Mouse (Mus musculus): ENCODE data around the gene Bod1l. TPM values are rescaled to one million over a fixed set of nuclear protein-coding genes. Genes with fewer than 3 reads are reported as not detected.
A peak's percentile ranks its signal among the peaks of the same experiment; 100 is the strongest.

The Bod1l gene
- total RNA-seq, 2 experiments from 2014 or later, result 12.6 to 13.6 TPM

DNA sequence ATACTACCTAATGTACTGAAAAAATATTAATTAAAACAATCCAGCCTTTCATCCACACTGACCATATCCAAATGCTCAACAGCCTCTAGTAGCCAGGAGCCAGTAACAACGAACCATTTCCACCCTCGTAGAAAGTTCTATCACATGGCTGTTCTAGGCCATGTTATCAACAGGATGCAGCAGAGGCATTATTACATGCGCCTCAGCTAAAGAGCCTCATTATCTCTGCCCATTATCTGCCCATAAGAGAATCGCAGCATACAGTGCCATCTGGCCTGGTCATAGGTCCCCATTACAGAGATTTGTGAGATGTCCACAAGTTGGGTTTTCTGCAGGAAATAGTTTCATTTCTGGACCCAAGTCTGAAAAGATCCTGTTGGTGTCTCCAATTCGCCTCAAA lies 37.9 kb downstream of the Bod1l start:
- intact Hi-C loops (cut with DNase I; ENCODE audit: low total_unique reads), result no loop called here
- no peak for DNase-seq

DNA sequence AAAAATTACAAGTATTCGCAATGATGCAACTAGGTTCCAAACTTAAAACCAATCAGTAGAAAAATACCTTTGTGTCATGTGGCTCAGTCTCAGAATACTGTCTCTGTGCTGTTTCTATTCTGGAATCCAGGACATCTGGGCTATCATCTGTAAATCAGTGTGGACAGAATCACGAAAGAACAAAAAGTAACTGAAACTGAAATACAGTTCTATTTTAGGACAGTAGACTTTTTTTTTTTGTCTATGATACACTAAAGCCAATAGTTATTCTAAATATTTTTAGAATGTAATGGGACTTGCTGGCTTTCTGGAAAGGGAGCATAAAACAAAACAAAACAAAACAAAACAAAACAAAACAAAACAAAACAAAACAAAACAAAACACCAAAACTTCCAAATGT lies 39.0 kb downstream of the Bod1l start:
- intact Hi-C loops (cut with DNase I; ENCODE audit: low total_unique reads), result no loop called here
- DNase-seq, result no peak

GRCm38 (mm10) chr5:41804643-41805042 lies 39.5 kb downstream of the Bod1l start:
- intact Hi-C loops (cut with DNase I; ENCODE audit: low total_unique reads), result no loop called here

DNA sequence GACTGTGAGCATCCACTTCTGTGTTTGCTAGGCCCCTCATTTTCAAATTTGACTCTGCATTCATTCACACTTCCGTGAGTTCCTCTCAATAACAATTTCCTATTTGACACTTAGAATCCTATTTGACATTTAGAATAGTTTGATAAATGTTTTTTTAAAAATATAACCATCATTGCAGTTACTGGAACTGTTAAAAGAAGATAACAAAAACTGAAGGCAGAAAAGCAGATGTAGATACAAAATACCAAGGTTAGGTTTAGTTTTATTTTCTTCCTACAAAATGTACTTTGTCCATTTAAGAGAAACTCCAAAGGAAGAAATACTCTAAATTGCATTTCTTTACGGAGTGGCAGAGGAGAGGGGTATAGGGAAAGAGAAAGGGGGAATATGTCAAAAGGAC lies 42.5 kb downstream of the Bod1l start:
- intact Hi-C loops (cut with DNase I; ENCODE audit: low total_unique reads), result no loop called here
- DNase-seq, result no peak

More at GRCm38 (mm10) chr5:41804643-41805042, 39.5 kb downstream of the Bod1l start:
- DNase-seq, result no peak

DNA sequence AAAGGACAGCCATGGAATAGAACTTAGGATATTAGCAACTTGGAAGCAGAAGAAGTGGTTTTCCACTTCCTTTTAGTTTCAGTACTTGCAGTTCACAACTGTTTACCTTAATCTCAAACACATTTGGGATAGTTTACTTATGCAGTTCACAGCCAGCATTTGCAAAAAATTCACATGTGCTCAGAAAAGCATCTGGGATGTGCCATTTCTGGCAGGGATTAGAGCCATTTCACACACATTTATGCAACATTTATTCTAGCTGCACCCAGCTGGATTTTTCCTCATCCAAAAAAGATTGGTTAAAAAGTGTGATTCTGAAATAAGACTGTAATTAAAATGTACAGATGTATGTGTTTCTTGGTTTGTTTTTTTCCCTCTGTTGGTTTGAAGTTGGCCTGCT lies 49.7 kb downstream of the Bod1l start:
- DNase-seq, result no peak
- intact Hi-C loops (cut with DNase I; ENCODE audit: low total_unique reads), result no loop called here

DNA sequence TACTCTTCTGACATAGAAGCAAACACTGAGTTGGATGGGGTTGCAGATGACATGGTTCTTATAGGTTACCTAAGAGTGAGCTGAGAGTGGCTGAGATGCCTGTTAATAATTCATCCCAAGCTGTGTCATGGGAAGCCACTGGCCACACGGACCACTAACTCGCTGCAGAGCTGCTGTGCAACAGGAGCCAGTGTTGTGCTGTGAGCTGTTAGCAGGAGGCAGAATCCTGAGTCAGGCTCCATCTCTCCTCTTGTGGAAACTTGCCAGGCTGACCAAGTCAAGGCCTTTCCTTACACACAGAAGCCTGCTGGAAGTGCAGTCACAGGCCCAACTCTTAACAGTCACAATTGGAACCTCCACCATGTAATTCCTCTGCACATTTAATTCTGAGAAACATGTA lies 53.6 kb downstream of the Bod1l start:
- no peak for DNase-seq

DNA sequence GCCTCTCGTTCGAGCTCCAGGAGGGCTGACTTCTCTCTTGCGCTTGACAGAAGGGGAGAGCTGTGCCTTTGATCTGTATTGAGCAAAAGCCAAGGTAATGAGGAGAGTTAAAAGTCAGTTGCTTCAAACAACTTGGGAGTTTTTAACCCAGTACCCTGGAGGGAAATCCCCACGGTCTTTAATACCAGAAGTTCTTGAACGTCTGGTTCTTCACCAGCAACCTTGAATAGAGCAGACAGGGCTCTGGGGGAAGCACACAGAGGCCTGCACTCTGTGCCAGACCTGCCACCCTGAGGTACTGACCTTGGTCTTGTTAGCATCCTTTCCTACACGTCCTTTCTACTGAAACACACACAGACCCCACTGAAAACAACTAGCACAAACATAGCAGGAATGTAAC lies 55.2 kb downstream of the Bod1l start:
- no peak for DNase-seq
- intact Hi-C loops (cut with DNase I; ENCODE audit: low total_unique reads), result no loop called here

More for the DNA sequence above, 53.6 kb downstream of the Bod1l start:
- intact Hi-C loops (cut with DNase I; ENCODE audit: low total_unique reads), result no loop called here

- DNase-seq, result no peak
Observed at GRCm38 (mm10) chr5:41781890-41782289, 62.2 kb downstream of the Bod1l start.

GRCm38 (mm10) chr5:41780026-41780425 lies 64.1 kb downstream of the Bod1l start:
- intact Hi-C loops (cut with DNase I; ENCODE audit: low total_unique reads), result no loop called here
- DNase-seq, result peak; percentile 6

More at GRCm38 (mm10) chr5:41781890-41782289, 62.2 kb downstream of the Bod1l start:
- intact Hi-C loops (cut with DNase I; ENCODE audit: low total_unique reads), result no loop called here

DNA sequence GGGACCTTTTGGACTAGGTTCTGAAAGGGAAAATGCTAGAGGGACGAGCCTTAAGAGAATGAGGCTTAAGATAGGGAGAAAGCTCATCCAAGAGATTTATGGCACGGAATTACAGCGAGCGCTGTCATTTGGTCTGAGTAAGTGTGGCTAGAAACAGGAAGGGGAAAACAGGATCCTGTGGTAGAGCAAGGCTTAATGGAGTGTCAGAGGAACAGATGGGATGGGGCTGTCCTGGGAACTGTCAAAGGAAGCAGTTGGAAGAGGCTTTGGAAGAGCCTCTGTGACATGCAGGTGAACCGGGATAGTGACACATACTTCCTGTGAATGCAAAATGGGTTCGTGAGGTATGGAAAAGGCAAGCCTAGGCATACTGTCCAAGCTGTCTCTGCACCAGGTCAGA lies 68.4 kb downstream of the Bod1l start:
- intact Hi-C loops (cut with DNase I; ENCODE audit: low total_unique reads), result no loop called here
- DNase-seq, result no peak

DNA sequence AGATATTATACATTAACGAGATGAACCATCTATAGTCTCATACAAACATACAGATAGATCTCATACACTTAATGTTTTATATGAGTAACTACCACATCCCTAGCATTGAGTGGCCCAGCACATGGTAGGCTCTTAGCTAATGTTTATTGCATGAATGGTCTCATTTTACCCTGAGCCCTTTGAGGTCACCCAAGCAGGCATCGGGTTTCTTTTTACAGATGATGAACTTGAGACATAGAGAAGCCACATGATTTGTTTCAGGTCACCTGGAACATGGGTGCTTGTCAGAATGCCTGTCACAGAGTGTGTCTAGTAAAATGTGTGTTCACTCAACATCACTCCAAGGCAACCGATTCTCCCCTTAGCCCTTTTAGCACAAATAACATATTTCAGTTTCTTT lies 68.8 kb downstream of the Bod1l start:
- DNase-seq, result no peak
- intact Hi-C loops (cut with DNase I; ENCODE audit: low total_unique reads), result no loop called here

- intact Hi-C loops (cut with DNase I; ENCODE audit: low total_unique reads), result loop anchor here (5.0 kb wide), 2 partner anchors 641 to 716 kb away; no protein-coding TSS in a partner anchor
- peak; percentile 79 for DNase-seq
Observed at GRCm38 (mm10) chr5:41768382-41769040, 75.6 kb downstream of the Bod1l start.

DNA sequence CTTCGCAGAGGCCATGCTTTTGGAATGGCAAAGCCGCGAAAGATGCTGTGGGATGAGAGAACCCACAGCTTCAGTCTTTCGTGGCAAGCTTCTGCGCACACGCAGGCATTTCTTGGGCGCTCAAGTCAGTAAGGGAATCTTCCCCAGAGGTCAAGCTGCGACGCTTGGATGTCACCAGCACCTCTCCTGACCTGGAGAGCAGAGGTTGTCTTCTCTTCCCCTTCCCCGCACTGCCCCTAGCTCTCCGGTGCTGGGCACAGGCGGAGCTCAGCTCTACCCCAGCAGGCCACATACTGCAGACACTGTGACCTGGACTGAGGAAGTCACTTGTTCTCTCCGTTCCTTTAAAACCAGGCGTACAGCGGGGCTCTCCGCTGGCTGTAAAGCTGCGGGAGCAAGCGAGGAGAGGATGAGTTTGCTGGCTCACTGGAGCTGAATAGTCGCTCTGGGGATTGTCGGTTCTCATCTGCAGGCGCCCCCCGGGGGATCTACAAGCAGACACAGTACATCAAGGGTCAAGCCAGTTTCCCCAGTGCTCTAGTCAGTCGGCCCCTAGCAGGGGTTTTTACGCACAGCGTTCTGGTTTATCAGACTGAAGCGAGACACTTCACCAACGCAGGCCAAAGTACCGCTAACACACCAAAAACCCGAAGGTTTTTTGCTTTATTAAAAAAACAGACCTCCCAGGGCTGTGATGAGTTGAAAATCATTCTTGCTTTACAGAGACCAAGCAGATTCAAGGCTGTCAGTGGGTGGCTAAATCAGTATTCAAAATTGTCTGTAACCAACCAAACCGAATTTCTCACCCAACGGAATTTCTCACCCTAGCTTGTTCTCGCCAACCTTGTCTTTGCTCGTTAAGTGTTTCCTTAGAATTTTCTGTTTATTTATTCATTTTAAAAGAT lies 76.6 kb downstream of the Bod1l start:
- DNase-seq, result no peak
- intact Hi-C loops (cut with DNase I; ENCODE audit: low total_unique reads), result loop anchor here (5.0 kb wide), 2 partner anchors 640 to 715 kb away; no protein-coding TSS in a partner anchor

DNA sequence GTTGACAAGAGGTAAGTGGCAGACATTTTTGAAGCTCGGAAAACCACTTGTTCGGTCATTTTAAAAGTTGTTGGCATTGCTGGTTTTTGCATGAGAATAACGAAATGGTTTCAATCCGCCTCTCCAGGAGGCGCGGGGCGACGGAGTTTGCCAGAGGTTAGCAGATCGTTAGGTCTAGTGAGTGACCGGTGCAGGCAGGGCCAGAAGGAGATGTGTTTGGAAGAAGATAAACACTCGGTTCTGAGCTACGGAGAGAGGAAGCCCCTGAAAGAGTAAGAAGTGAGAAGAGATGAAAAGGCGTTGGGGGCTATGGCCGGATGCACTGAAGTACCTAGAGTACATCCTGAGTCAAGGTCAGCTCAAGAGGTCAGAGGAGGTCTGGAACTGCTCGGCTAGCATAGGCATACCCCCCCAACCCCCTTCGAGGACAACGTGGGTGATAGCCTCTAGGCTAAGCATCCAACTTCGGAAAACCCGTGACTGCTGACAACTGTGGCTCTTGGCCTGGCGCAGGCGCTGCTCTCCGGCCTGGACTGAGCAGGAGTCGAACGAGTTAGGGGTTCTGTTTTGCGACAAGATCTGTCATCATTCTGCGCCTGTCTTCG lies 77.6 kb downstream of the Bod1l start:
- DNase-seq, result no peak
- intact Hi-C loops (cut with DNase I; ENCODE audit: low total_unique reads), result loop anchor here (5.0 kb wide), 2 partner anchors 639 to 714 kb away; no protein-coding TSS in a partner anchor

DNA sequence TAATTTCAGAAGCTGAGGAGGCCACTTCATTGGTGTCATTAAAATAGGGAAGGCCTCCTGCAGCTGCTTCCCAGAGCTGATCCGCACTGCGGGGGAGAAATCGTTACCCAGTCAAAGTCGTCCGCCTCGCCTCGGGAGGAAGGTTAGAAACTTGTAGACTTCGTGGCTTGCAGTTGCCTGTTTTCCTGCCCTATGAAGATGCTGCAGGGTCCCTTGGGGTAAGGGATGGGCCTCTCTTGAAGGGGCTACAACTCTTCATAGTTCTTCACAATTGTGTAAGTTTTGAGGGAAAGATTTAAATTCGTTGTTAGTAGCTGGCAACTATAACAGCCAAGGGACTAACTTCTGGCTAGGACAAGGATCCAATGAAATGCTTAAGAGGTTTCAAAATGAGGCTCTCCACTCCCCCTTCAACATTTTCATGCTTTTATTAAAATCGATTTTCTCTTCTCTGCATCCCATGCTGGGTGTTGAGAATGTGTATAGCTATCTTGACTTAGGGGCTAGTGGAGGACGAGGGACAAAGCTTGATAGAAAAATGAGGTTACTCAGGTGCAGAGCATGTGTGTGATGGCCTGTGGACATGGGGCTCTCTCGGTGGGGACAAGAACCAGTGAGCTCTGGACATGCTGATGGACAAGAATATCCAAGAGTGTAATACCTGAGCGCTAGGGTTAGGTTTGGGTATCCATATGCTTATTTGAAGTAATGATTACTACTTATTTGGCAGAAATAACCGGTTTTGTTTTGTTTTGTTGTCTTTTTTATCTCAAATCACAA lies 78.3 kb downstream of the Bod1l start:
- DNase-seq, result no peak
- intact Hi-C loops (cut with DNase I; ENCODE audit: low total_unique reads), result loop anchor here (5.0 kb wide), 2 partner anchors 639 to 714 kb away; no protein-coding TSS in a partner anchor

- intact Hi-C loops (cut with DNase I; ENCODE audit: low total_unique reads), result no loop called here
Observed at GRCm38 (mm10) chr5:41763731-41764721, 80.1 kb downstream of the Bod1l start, which contains the start of gene Nkx3-2. TSS of gene Nkx3-2 (minus strand) at chr5:41764501.

GRCm38 (mm10) chr5:41762947-41763730 lies 81.0 kb downstream of the Bod1l start:
- DNase-seq, result no peak
- intact Hi-C loops (cut with DNase I; ENCODE audit: low total_unique reads), result no loop called here

More at GRCm38 (mm10) chr5:41763731-41764721, 80.1 kb downstream of the Bod1l start, which contains the start of gene Nkx3-2:
- DNase-seq, result no peak
